Mouse (Mus musculus) heart, adult 2 months (tissue): Measurements from ENCODE around the gene E130308A19Rik.

Source experiments
- CTCF ChIP-seq: fragments of 200-600 bp; IDR thresholded peaks from 2 replicates; pipeline ENCODE4 v1.8.1; 2022; ENCODE audit warnings: antibody characterized with exemption, mild to moderate bottlenecking, moderate library complexity
- EP300 ChIP-seq: fragments of 200-500 bp; IDR thresholded peaks from 2 replicates; pipeline ENCODE4 v1.6.1; 2011; ENCODE audit warnings: low read depth, low read length, control low read depth; ENCODE audit not compliant: insufficient read depth
- POLR2A ChIP-seq: fragments of 200-500 bp; IDR thresholded peaks from 2 replicates; pipeline ENCODE4 v1.6.1; 2011; ENCODE audit warnings: mild to moderate bottlenecking, low read depth, low read length, control low read depth; ENCODE audit not compliant: insufficient read depth

DNA sequence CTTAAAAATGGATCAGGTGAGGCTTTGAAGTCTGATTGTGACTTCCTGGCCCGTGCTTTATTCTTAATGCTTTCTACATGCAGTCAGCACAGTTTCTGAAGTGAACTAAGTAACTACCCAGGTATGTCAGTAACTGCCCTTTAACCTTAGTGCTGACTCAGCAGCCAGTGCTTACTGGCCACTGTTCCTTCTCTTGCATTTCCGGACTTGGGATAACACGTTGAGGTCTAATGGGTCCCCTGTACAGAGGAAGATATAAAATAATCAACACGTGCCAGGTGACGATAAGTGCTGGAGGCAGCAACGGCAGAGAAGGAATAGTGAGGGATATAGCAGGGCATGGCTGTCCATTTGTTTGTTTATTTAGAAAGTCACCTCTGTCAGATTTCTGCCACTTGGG, 88.5 kb downstream of the E130308A19Rik start:
- TF ChIP-seq EP300, result no peak
- no peak for TF ChIP-seq POLR2A
- no peak for TF ChIP-seq CTCF
